Mouse (Mus musculus) ES-Bruce4 (cell line): ENCODE measurements around the gene Ndufa3. TPM values are rescaled to one million over a fixed set of nuclear protein-coding genes. Genes with fewer than 3 reads are reported as not detected.

ENCODE experiments used
- H3K27ac ChIP-seq: 2 replicates; pipeline ENCODE4 v1.5.1; 2012; ENCODE audit warnings: low read length, inconsistent platforms; ENCODE audit not compliant: insufficient read depth
- H3K27me3 ChIP-seq: 2 replicates; pipeline ENCODE4 v1.6.1; 2012; ENCODE audit warnings: mild to moderate bottlenecking, low read length, inconsistent platforms; ENCODE audit not compliant: control insufficient read depth, poor library complexity, insufficient read depth, severe bottlenecking
- H3K36me3 ChIP-seq: 2 replicates; pipeline ENCODE4 v1.6.1; 2012; ENCODE audit warnings: inconsistent platforms, mild to moderate bottlenecking, low read length, moderate library complexity; ENCODE audit not compliant: control insufficient read depth, poor library complexity, insufficient read depth, severe bottlenecking
- H3K4me1 ChIP-seq: one replicate; pipeline ENCODE4 v1.8.1; 2011; ENCODE audit warnings: low read length; ENCODE audit not compliant: control insufficient read depth, insufficient read depth
- H3K4me3 ChIP-seq: 2 replicates; pipeline ENCODE4 v1.5.1; 2011; ENCODE audit warnings: low read depth, mild to moderate bottlenecking, low read length
- H3K9ac ChIP-seq: 2 replicates; pipeline ENCODE4 v1.6.1; 2012; ENCODE audit warnings: low read depth, mild to moderate bottlenecking, inconsistent platforms; ENCODE audit not compliant: poor library complexity, severe bottlenecking
- H3K9me3 ChIP-seq: replicated peaks from 2 replicates; pipeline ENCODE4 v1.6.1; 2012; ENCODE audit warnings: mild to moderate bottlenecking, low read length, inconsistent platforms; ENCODE audit not compliant: control insufficient read depth, poor library complexity, insufficient read depth, severe bottlenecking
- CTCF ChIP-seq: IDR thresholded peaks from one replicate; pipeline ENCODE4 v1.8.1; 2011; ENCODE audit warnings: low read depth, low read length
- EP300 ChIP-seq: IDR thresholded peaks from 2 replicates; pipeline ENCODE4 v1.6.1; 2011; ENCODE audit warnings: low read depth, low read length; ENCODE audit not compliant: insufficient read depth
- POLR2A ChIP-seq: IDR thresholded peaks from one replicate; pipeline ENCODE4 v1.8.1; 2011; ENCODE audit warnings: low read length; ENCODE audit not compliant: insufficient read depth
- polyA plus RNA-seq: library from polyadenylated mRNA; stranded (reverse); fragments of >200 nt; gene quantifications from 2 replicates; pipeline ENCODE4 v1.2.4, GENCODE M21; 2011; ENCODE audit warnings: low read depth; ENCODE audit not compliant: missing spikeins, insufficient read depth, insufficient read length

Gene Ndufa3
- polyA plus RNA-seq, 1 experiment: 266 TPM

DNA sequence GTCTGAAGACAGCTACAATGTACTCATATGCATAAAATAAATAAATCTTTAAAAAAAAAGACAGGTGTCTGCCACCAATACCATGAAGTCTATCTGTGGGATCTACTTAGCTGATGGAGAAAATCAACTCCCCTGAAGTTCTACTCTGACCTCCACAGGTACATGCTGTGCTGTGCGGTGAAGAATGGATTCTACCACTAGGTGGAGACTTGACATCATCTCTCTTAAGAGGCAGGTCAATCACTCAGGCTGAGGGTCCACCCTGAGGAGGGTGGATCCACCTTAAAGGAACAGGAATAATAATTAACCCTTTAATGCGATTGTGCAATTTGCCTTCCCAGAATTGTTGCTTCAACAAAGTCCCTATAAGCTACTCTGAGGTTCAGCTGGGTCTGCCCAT is 10.4 kb upstream of the Ndufa3 start:
- H3K4me3 ChIP-seq: no peak overlapping the region
- no peak overlapping the region for H3K9ac ChIP-seq
- no peaks in the 10 kb centered on the region for H3K27me3 ChIP-seq
- no peaks in the 10 kb centered on the region for H3K4me1 ChIP-seq
- H3K27ac ChIP-seq: no peak overlapping the region
- TF ChIP-seq CTCF: peak; percentile 54
- no peak for TF ChIP-seq POLR2A
- no peaks in the 10 kb centered on the region for H3K9me3 ChIP-seq
- no peaks in the 10 kb centered on the region for H3K36me3 ChIP-seq

- no peaks in the 10 kb centered on the region for H3K9me3 ChIP-seq
- H3K36me3 ChIP-seq: no peaks in the 10 kb centered on the region
- no peak overlapping the region for H3K27ac ChIP-seq
- TF ChIP-seq CTCF (no peak), POLR2A (no peak), EP300 (no peak)
- H3K4me1 ChIP-seq: no peaks in the 10 kb centered on the region
- H3K9ac ChIP-seq: no peak overlapping the region
- no peaks in the 10 kb centered on the region for H3K27me3 ChIP-seq
- H3K4me3 ChIP-seq: no peak overlapping the region
These were observed 9.8 kb upstream of the Ndufa3 start for GRCm38 (mm10) chr7:3607391-3607790.

- H3K4me3 ChIP-seq: no peak overlapping the region
- H3K27ac ChIP-seq: no peak overlapping the region
- no peaks in the 10 kb centered on the region for H3K9me3 ChIP-seq
- H3K36me3 ChIP-seq: no peaks in the 10 kb centered on the region
- H3K27me3 ChIP-seq: no peaks in the 10 kb centered on the region
- no peak overlapping the region for H3K9ac ChIP-seq
- no peaks in the 10 kb centered on the region for H3K4me1 ChIP-seq
- TF ChIP-seq CTCF (no peak), EP300 (no peak)
These were observed 8.5 kb upstream of the Ndufa3 start for GRCm38 (mm10) chr7:3608668-3609067.

DNA sequence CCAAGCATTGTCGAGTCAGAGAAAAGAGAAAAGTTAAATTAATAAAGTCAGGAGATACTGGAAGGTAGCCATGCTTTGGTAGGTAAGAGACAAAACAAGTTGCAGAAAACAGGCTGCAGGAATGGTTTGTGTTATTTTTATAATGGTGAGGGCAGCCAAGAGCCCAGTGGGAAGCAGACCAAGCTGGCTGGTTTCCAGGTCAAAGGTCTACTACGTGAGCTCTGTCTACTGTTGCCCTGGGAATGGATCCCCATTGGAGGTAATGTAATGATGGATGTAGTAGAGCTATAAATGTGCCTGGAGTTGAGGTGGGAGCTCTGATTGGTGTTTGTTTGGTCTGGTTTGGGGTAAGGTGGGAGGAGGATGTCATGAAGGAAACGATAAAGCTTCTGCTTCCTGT is 8.1 kb upstream of the Ndufa3 start:
- H3K27ac ChIP-seq: no peak overlapping the region
- TF ChIP-seq CTCF (no peak), EP300 (no peak), POLR2A (no peak)

GRCm38 (mm10) chr7:3610437-3610836 is 6.7 kb upstream of the Ndufa3 start:
- no peak for TF ChIP-seq POLR2A
- no peak for TF ChIP-seq CTCF
- no peak for TF ChIP-seq EP300
- Histone ChIP-seq H3K4me1 (no peaks in the 10 kb centered on the region), H3K9me3 (no peaks in the 10 kb centered on the region), H3K36me3 (no peaks in the 10 kb centered on the region), H3K9ac (no peak overlapping the region), H3K27me3 (no peaks in the 10 kb centered on the region), H3K27ac (no peak overlapping the region), H3K4me3 (no peak overlapping the region)

More for the DNA sequence above, 8.1 kb upstream of the Ndufa3 start:
- Histone ChIP-seq H3K4me3 (no peak overlapping the region), H3K27me3 (no peaks in the 10 kb centered on the region), H3K9ac (no peak overlapping the region), H3K9me3 (no peaks in the 10 kb centered on the region), H3K4me1 (no peaks in the 10 kb centered on the region), H3K36me3 (no peaks in the 10 kb centered on the region)

DNA sequence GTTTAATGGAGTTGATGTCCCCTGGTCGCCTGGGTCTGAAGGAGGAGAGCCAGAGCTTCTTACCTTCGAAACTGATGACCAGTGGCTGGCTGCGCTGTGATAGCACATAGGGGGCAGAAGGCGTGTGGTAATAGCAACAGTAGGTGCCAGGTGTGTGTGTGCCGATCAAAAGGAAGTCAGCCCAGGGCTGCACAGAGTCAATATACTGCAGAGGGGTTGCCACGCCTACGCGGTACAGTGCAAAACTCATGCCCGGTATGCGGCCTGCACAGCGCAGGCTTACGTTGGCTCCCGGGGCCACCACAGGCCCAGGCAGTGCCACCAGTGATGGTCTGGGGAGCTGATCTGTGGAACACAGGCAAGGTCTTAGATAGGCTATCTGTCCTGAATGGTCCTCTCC is 6.2 kb upstream of the Ndufa3 start:
- TF ChIP-seq EP300: no peak
- TF ChIP-seq POLR2A: no peak
- no peak for TF ChIP-seq CTCF
- Histone ChIP-seq H3K4me3 (peak overlapping the region; percentile 37), H3K27me3 (no peaks in the 10 kb centered on the region), H3K36me3 (no peaks in the 10 kb centered on the region), H3K27ac (no peak overlapping the region), H3K9ac (0 out of 2 replicates have a peak overlapping the region, but pooled peaks have one; percentile 0), H3K4me1 (no peaks in the 10 kb centered on the region), H3K9me3 (no peaks in the 10 kb centered on the region)
